Mouse (Mus musculus) lung, embryonic 14.5 days (tissue): Measurements from ENCODE around the gene Hoxa7. TPM values are rescaled to one million over a fixed set of nuclear protein-coding genes. Genes with fewer than 3 reads are reported as not detected.
A peak's percentile ranks its signal among the peaks of the same experiment; 100 is the strongest.

Experiments
- ATAC-seq: fragments of 200-750 bp; cut with Nextera tagmentation; 2 replicates; pipeline ENCODE4 v1.8.0; 2017; ENCODE audit warnings: mild to moderate bottlenecking, moderate TSS enrichment, moderate library complexity; ENCODE audit not compliant: insufficient read depth
- DNase-seq: peaks from one replicate; pipeline ENCODE4 v3.0.0-alpha.2; 2015
- H3K27ac ChIP-seq: fragments of 300-500 bp; sonication (generic); 2 replicates; pipeline ENCODE4 v1.5.1; 2014; ENCODE audit warnings: low read depth, mild to moderate bottlenecking, moderate library complexity
- H3K27me3 ChIP-seq: fragments of 300-500 bp; sonication (generic); 2 replicates; pipeline ENCODE4 v1.6.1; 2014; ENCODE audit warnings: low read length, control low read depth; ENCODE audit not compliant: insufficient read depth
- H3K36me3 ChIP-seq: fragments of 300-500 bp; sonication (generic); 2 replicates; pipeline ENCODE4 v1.6.1; 2014; ENCODE audit warnings: control low read depth; ENCODE audit not compliant: insufficient read depth
- H3K4me1 ChIP-seq: fragments of 300-500 bp; sonication (generic); 2 replicates; pipeline ENCODE4 v1.6.1; 2014; ENCODE audit warnings: antibody characterized with exemption, control low read depth; ENCODE audit not compliant: insufficient read depth
- H3K4me2 ChIP-seq: fragments of 300-500 bp; sonication (generic); 2 replicates; pipeline ENCODE4 v1.6.1; 2014; ENCODE audit warnings: mild to moderate bottlenecking
- H3K4me3 ChIP-seq: fragments of 300-500 bp; sonication (generic); 2 replicates; pipeline ENCODE4 v1.5.1; 2014; ENCODE audit warnings: low read depth, low read length
- H3K9ac ChIP-seq: fragments of 300-500 bp; sonication (generic); 2 replicates; pipeline ENCODE4 v1.6.1; 2014
- H3K9me3 ChIP-seq: fragments of 300-500 bp; sonication (generic); 2 replicates; pipeline ENCODE4 v1.6.1; 2016; ENCODE audit warnings: low read depth, low read length, control low read depth
- CTCF ChIP-seq: IDR thresholded peaks from 2 replicates; pipeline ENCODE4 v1.5.1; 2016; ENCODE audit warnings: antibody characterized with exemption, low read depth
- WGBS: fragments of 180-500 bp; shearing (Covaris S2); extraction: QIAGEN DNeasy Blood & Tissue Kit; methylation state at CpG from one replicate; pipeline ENCODE4 v1.1.7; 2014; 5-methylcytosine and 5-hydroxymethylcytosine counted together
- polyA plus RNA-seq: library from polyadenylated mRNA; unstranded; fragments of >200 nt; fragmentation: Nextera tagmentation; extraction: Ambion mirVana; gene quantifications from 2 replicates; pipeline ENCODE4 v1.2.1, GENCODE M21; 2014

The Hoxa7 gene
- polyA plus RNA-seq, 1 experiment from 2014 or later, result 5.8 TPM

- peaks cover 31% of the 10 kb centered on the region for H3K27me3 ChIP-seq
- H3K9ac ChIP-seq, result peak overlapping the region; percentile 98
- no peak for TF ChIP-seq CTCF
- peak overlapping the region; percentile 63 for H3K4me3 ChIP-seq
- ATAC-seq (peak; percentile 47), DNase-seq (peak; percentile 81)
- H3K9me3 ChIP-seq, result no peaks in the 10 kb centered on the region
- H3K36me3 ChIP-seq, result 0 out of 2 replicates have a peak, but pooled peaks cover 2% of the 10 kb centered on the region
- H3K27ac ChIP-seq, result peak overlapping the region; percentile 98
- H3K4me2 ChIP-seq, result peak overlapping the region; percentile 79
- peaks cover 3% of the 10 kb centered on the region for H3K4me1 ChIP-seq
- whole genome bisulfite sequencing, result under 1% methylated on average over 24 of the region's 35 CpGs
These were observed 45.8 kb downstream of the Hoxa7 start for GRCm38 (mm10) chr6:52175864-52176263.

GRCm38 (mm10) chr6:52174968-52175751 lies 46.5 kb downstream of the Hoxa7 start:
- DNase-seq (peak; percentile 91), ATAC-seq (peak; percentile 62)
- peaks cover 8% of the 10 kb centered on the region for H3K4me1 ChIP-seq
- H3K27ac ChIP-seq, result peak overlapping the region; percentile 98
- peak overlapping the region; percentile 98 for H3K9ac ChIP-seq
- peak overlapping the region; percentile 79 for H3K4me2 ChIP-seq
- peaks cover 8% of the 10 kb centered on the region for H3K36me3 ChIP-seq
- H3K9me3 ChIP-seq, result no peaks in the 10 kb centered on the region
- TF ChIP-seq CTCF, result no peak
- peaks cover 38% of the 10 kb centered on the region for H3K27me3 ChIP-seq
- 2% methylated on average over 41 of the region's 41 CpGs for WGBS
- H3K4me3 ChIP-seq, result peak overlapping the region; percentile 63

- peaks cover 45% of the 10 kb centered on the region for H3K27me3 ChIP-seq
- TF ChIP-seq CTCF, result no peak
- H3K9me3 ChIP-seq, result no peaks in the 10 kb centered on the region
- H3K9ac ChIP-seq, result peak overlapping the region; percentile 98
- peak overlapping the region; percentile 79 for H3K4me2 ChIP-seq
- ATAC-seq (no peak), DNase-seq (peak; percentile 71)
- peak overlapping the region; percentile 63 for H3K4me3 ChIP-seq
- H3K4me1 ChIP-seq, result peaks cover 14% of the 10 kb centered on the region
- H3K36me3 ChIP-seq, result peaks cover 10% of the 10 kb centered on the region
- H3K27ac ChIP-seq, result peak overlapping the region; percentile 98
- 1% methylated on average over 4 of the region's 4 CpGs for WGBS
These were observed 48.0 kb downstream of the Hoxa7 start for GRCm38 (mm10) chr6:52173648-52174047.

GRCm38 (mm10) chr6:52172501-52172900 lies 49.2 kb downstream of the Hoxa7 start:
- Histone ChIP-seq H3K27ac (peak overlapping the region; percentile 98), H3K9me3 (no peaks in the 10 kb centered on the region), H3K4me1 (peaks cover 14% of the 10 kb centered on the region), H3K27me3 (peaks cover 48% of the 10 kb centered on the region), H3K36me3 (peaks cover 10% of the 10 kb centered on the region), H3K9ac (peak overlapping the region; percentile 98), H3K4me3 (peak overlapping the region; percentile 63), H3K4me2 (peak overlapping the region; percentile 79)
- no peak for TF ChIP-seq CTCF
- whole genome bisulfite sequencing, result under 1% methylated on average over 35 of the region's 35 CpGs
- DNase-seq, result peak; percentile 98
- peak; percentile 65 for ATAC-seq

GRCm38 (mm10) chr6:52171938-52172337 lies 49.7 kb downstream of the Hoxa7 start:
- ATAC-seq (no peak), DNase-seq (peak; percentile 56)
- 10% methylated on average over 7 of the region's 7 CpGs for WGBS
- peak overlapping the region; percentile 63 for H3K4me3 ChIP-seq
- H3K4me1 ChIP-seq, result peaks cover 14% of the 10 kb centered on the region
- H3K9ac ChIP-seq, result peak overlapping the region; percentile 91
- no peaks in the 10 kb centered on the region for H3K9me3 ChIP-seq
- TF ChIP-seq CTCF, result no peak
- peaks cover 10% of the 10 kb centered on the region for H3K36me3 ChIP-seq
- H3K27ac ChIP-seq, result peak overlapping the region; percentile 98
- H3K27me3 ChIP-seq, result peaks cover 49% of the 10 kb centered on the region
- peak overlapping the region; percentile 79 for H3K4me2 ChIP-seq

GRCm38 (mm10) chr6:52171331-52171730 lies 50.3 kb downstream of the Hoxa7 start:
- peak overlapping the region; percentile 79 for H3K4me2 ChIP-seq
- no peaks in the 10 kb centered on the region for H3K9me3 ChIP-seq
- peak overlapping the region; percentile 91 for H3K9ac ChIP-seq
- peaks cover 10% of the 10 kb centered on the region for H3K36me3 ChIP-seq
- peaks cover 17% of the 10 kb centered on the region for H3K4me1 ChIP-seq
- DNase-seq (peak; percentile 83), ATAC-seq (no peak)
- H3K27ac ChIP-seq, result peak overlapping the region; percentile 98
- no peak for TF ChIP-seq CTCF
- 9% methylated on average over 4 of the region's 4 CpGs for WGBS
- H3K27me3 ChIP-seq, result peaks cover 51% of the 10 kb centered on the region
- 0 out of 2 replicates have a peak overlapping the region, but pooled peaks have one; percentile 10 for H3K4me3 ChIP-seq

- 17% methylated on average over 5 of the region's 5 CpGs for WGBS
- peak overlapping the region; percentile 79 for H3K4me2 ChIP-seq
- H3K27me3 ChIP-seq, result peaks cover 51% of the 10 kb centered on the region
These were observed 50.8 kb downstream of the Hoxa7 start for GRCm38 (mm10) chr6:52170898-52171223.

More at GRCm38 (mm10) chr6:52170898-52171223, 50.8 kb downstream of the Hoxa7 start:
- Histone ChIP-seq H3K4me1 (peaks cover 17% of the 10 kb centered on the region), H3K27ac (peak overlapping the region; percentile 98), H3K9ac (peak overlapping the region; percentile 91), H3K4me3 (peak overlapping the region; percentile 33), H3K36me3 (peaks cover 10% of the 10 kb centered on the region), H3K9me3 (no peaks in the 10 kb centered on the region)
- no peak for TF ChIP-seq CTCF
- DNase-seq, result peak; percentile 74
- no peak for ATAC-seq
